Comparison of ENCODE assay signal across 13 mouse cellular contexts in genomic region chr5:118633106-118633505, GRCm38 (mm10).
"Had no signal": no experiment of that assay in that cellular context is flagged by ENCODE, and none has a peak within 500 bp of the region (broad histone marks: within the 10 kb centered on the region; RNA-seq: fewer than 3 reads in every experiment).

No protein-coding gene starts in this region.

- DNase-seq: kidney, adult 2 months; kidney, postnatal 14 days; left cerebral cortex, postnatal 4 days; liver, embryonic 13.5 days; liver, postnatal 0 days; right cerebral cortex, postnatal 4 days; spleen, adult 18-20 months; thymus, adult 18-20 months; thymus, postnatal 14 days had no signal

- H3K27me3 ChIP-seq: kidney, embryonic 15.5 days; liver, embryonic 13.5 days; lung, embryonic 15.5 days; midbrain, embryonic 12.5 days; neural tube, embryonic 12.5 days had no signal

- H3K4me3 ChIP-seq: kidney, embryonic 15.5 days; liver, embryonic 13.5 days; lung, embryonic 15.5 days; midbrain, embryonic 12.5 days; neural tube, embryonic 12.5 days had no signal

- H3K9me3 ChIP-seq: kidney, embryonic 15.5 days; liver, embryonic 13.5 days; lung, embryonic 15.5 days; midbrain, embryonic 12.5 days; neural tube, embryonic 12.5 days had no signal

- H3K9ac ChIP-seq: kidney, embryonic 15.5 days; liver, embryonic 13.5 days; liver, postnatal 0 days; lung, embryonic 15.5 days; midbrain, embryonic 12.5 days; neural tube, embryonic 12.5 days had no signal

- H3K27ac ChIP-seq: kidney, embryonic 15.5 days; liver, embryonic 13.5 days; lung, embryonic 15.5 days; midbrain, embryonic 12.5 days; neural tube, embryonic 12.5 days had no signal

- H3K4me2 ChIP-seq: kidney, embryonic 15.5 days; liver, embryonic 13.5 days; lung, embryonic 15.5 days; midbrain, embryonic 12.5 days; neural tube, embryonic 12.5 days had no signal

- H3K36me3 ChIP-seq: kidney, embryonic 15.5 days; lung, embryonic 15.5 days; midbrain, embryonic 12.5 days; neural tube, embryonic 12.5 days had no signal

- ATAC-seq: liver, postnatal 0 days had no signal
